Mouse (Mus musculus) left cerebral cortex, adult 2 months (tissue): ENCODE data around the gene Slc22a15. TPM values are rescaled to one million over a fixed set of nuclear protein-coding genes. Genes with fewer than 3 reads are reported as not detected.

Experiments
- DNase-seq, 2 experiments: peaks; one replicate each; pipeline ENCODE4 v3.0.0; 2021 to 2022; ENCODE audit warnings: low spot score in 2 of 2, mixed read lengths in 1 of 2; ENCODE audit errors: extremely low spot score in 1 of 2
- H3K27ac ChIP-seq: fragments of 200-600 bp; 2 replicates; pipeline ENCODE4 v1.8.1; 2022
- H3K4me3 ChIP-seq: fragments of 200-600 bp; 2 replicates; pipeline ENCODE4 v1.8.1; 2022
- CTCF ChIP-seq: fragments of 200-600 bp; IDR thresholded peaks from 2 replicates; pipeline ENCODE4 v1.8.1; 2022; ENCODE audit warnings: antibody characterized with exemption, mild to moderate bottlenecking, moderate library complexity
- intact Hi-C: fragments of 180-260 bp; cut with DNase I; formaldehyde crosslinking; loops from one replicate; pipeline ENCODE4 v1.15.1; 2025
- long read RNA-seq, 2 experiments: library from polyadenylated mRNA; stranded (forward); transcript quantifications; one replicate each; pipeline ENCODE4 v2.0.0; 2021; ENCODE audit warnings: borderline mapping rate in 2 of 2
- total RNA-seq, 2 experiments: library from RNA; stranded (reverse); gene quantifications; 2 replicates each; pipeline ENCODE4 v1.2.3; 2021

Slc22a15 gene
- total RNA-seq, result 10 to 100 TPM in 1 of 2 experiments, 1 to 10 TPM in 1; 9.2 to 10.0 TPM
- long read RNA-seq, experiment 1, full-length matches to known transcripts, result 2 of 3 reads
- long read RNA-seq, experiment 1, partial matches to known transcripts, result 1 of 3 reads
- long read RNA-seq, experiment 1, other reads (novel, unspliced or antisense), result 0 of 3 reads
- long read RNA-seq, experiment 2, full-length matches to known transcripts, result 2 of 4 reads
- long read RNA-seq, experiment 2, partial matches to known transcripts, result 0 of 4 reads
- long read RNA-seq, experiment 2, other reads (novel, unspliced or antisense), result 2 of 4 reads

- peak within 1 kb of the TSS; percentile 95 for H3K27ac ChIP-seq
- peak within 1 kb of the TSS; percentile 92 for H3K4me3 ChIP-seq
- intact Hi-C loops, result no loop called here
- TF ChIP-seq CTCF, result no peak; the same call in 1 of the 2 replicates
- peak; percentile 55 to 67 for DNase-seq
Observed at GRCm38 (mm10) chr3:101923843-101924740, at the start of gene Slc22a15. Gene Slc22a15 (minus strand): TSS chr3:101924453.

DNA sequence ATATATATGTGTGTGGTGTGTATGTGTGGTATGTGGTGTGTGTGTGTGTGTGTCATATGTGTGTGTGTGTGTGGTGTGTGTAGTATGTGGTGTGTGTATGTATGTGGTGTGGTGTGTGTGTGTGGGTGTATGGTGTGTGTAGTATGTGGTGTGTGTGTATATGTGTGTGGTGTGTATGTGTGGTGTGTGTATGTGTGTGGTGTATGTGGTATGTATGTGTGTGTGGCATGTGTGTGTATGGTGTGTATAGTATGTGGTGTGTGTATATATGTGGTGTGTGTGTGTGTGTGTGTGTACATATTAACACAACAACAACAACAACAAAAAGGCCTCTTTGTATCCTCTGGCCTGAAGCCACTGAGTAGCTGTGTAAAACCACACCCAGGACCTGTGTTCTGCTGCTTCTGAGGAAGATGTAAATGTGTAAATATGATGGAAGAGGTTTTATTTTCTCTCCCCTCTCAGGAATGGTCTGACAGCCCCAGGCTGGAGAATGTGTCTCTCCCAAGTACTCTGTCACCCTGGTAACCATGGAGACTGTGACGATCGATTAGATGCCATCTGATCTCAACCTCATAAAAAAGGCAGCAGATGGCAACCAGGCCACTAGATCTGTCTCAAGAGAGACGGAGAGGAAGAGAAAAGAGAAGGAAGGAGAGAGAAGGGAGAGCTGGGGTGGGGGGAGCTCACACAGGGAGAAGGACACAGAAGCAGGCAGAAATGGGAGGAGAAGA lies 42.7 kb upstream of the Slc22a15 start:
- intact Hi-C loops, result no loop called here
- Histone ChIP-seq H3K27ac (no peak overlapping the region), H3K4me3 (no peak overlapping the region)
- no peak for DNase-seq
- TF ChIP-seq CTCF, result no peak

GRCm38 (mm10) chr3:101964352-101964751 lies 40.1 kb upstream of the Slc22a15 start:
- no peak overlapping the region for H3K4me3 ChIP-seq
- TF ChIP-seq CTCF, result no peak
- DNase-seq, result no peak
- no peak overlapping the region for H3K27ac ChIP-seq
- intact Hi-C loops, result no loop called here

GRCm38 (mm10) chr3:101963501-101963900 lies 39.2 kb upstream of the Slc22a15 start:
- no peak overlapping the region for H3K4me3 ChIP-seq
- intact Hi-C loops, result no loop called here
- no peak for TF ChIP-seq CTCF
- no peak overlapping the region for H3K27ac ChIP-seq
- DNase-seq, result no peak

DNA sequence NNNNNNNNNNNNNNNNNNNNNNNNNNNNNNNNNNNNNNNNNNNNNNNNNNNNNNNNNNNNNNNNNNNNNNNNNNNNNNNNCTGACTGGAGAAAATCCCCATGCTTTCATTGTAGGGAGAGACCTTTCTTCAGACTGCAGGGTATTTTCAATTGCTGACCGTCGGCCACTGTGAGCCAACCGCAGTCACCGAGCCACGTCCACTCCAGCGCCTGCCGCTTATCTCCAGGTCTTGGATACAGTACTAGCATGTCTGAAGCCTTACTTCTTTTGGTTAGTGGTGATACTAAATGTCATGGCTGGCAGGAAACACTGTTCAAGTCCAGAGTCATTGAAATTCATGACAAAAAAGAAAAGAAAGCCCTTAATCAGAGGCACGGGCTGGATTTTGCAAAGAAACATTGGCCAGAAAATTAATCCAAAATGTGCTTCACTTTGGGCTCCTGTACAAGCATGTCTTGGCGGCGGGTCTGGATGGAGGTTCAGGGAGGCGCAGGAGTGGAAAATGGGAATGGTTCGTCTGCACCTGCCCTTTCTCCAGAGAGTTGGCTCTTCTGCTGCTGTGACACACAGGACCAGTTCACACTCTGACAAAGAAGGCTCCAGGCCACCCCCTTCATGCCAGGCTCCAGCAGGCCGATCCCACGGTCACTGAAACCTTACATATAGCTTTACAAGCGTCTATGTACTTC lies 37.0 kb upstream of the Slc22a15 start:
- no peak overlapping the region for H3K4me3 ChIP-seq
- no peak for TF ChIP-seq CTCF

DNA sequence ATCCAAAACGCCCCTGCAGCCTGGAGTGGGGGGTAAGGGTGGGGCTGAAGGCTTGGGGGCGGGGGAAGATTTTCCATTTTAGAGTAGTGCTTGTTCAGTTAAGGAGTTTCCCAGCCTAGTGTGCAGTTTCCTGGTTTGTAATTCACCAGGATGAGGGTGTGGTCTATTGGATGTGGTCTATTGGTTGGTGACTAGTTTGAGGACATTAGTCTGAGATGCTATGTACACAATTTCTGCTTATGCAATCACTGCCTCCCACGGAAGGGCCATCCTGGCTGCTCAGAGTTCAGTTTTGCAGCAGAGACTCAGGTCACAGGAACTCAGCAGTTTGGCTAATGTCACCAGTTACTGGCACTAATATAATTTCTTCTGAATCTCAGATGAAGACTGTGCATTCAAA lies 33.8 kb upstream of the Slc22a15 start:
- Histone ChIP-seq H3K4me3 (no peak overlapping the region), H3K27ac (no peak overlapping the region)
- intact Hi-C loops, result no loop called here
- no peak for DNase-seq
- TF ChIP-seq CTCF, result no peak

More for the DNA sequence above, 37.0 kb upstream of the Slc22a15 start:
- no peak overlapping the region for H3K27ac ChIP-seq
- DNase-seq, result no peak
- intact Hi-C loops, result no loop called here

DNA sequence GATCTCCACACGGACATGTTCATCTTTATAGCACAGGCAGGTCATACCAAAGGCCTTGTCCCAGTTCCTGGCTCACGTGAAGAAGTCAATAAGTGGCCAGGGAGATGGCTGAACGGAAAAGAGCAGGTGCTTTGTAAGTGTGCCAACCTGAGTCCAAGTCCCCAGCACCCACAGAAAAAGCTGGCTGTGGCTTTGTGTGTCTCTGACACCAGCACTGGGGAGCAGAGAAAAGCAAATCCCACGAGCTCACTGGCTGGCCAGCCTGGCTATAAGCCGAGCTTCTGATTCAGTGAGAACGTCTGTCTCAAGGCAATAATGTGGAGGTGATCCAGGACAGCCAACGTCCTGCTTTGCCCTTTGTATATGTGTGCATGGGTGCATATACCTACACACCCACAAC lies 29.3 kb upstream of the Slc22a15 start:
- Histone ChIP-seq H3K27ac (no peak overlapping the region), H3K4me3 (no peak overlapping the region)
- no peak for TF ChIP-seq CTCF
- intact Hi-C loops, result no loop called here
- DNase-seq, result no peak

DNA sequence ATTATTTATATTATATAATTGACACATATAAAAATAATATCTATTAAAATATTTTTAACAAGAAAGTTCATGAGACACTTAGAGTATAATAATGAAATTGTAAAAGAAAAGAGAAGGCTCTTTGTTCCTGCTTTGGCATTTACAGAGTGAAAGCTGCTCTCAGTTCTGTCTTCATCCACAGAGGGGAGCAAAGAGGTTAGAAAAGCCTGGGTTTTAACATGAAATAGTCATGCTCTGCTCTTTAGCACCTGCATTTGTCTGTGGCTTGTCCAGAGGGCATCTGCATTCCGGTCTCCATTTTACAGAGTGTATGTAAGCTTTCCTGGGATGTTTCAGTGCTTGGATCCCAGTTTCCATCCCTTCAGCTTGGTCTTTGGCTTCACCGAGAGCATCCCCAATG lies 28.3 kb upstream of the Slc22a15 start:
- intact Hi-C loops, result no loop called here
- Histone ChIP-seq H3K4me3 (no peak overlapping the region), H3K27ac (no peak overlapping the region)
- no peak for DNase-seq
- TF ChIP-seq CTCF, result peak; percentile 38

GRCm38 (mm10) chr3:101948572-101948971 lies 24.3 kb upstream of the Slc22a15 start:
- Histone ChIP-seq H3K27ac (no peak overlapping the region), H3K4me3 (no peak overlapping the region)
- DNase-seq, result no peak
- no peak for TF ChIP-seq CTCF
- intact Hi-C loops, result no loop called here

GRCm38 (mm10) chr3:101947250-101947649 lies 23.0 kb upstream of the Slc22a15 start:
- no peak overlapping the region for H3K4me3 ChIP-seq
- no peak for DNase-seq
- no peak overlapping the region for H3K27ac ChIP-seq
- no peak for TF ChIP-seq CTCF
- intact Hi-C loops, result no loop called here

DNA sequence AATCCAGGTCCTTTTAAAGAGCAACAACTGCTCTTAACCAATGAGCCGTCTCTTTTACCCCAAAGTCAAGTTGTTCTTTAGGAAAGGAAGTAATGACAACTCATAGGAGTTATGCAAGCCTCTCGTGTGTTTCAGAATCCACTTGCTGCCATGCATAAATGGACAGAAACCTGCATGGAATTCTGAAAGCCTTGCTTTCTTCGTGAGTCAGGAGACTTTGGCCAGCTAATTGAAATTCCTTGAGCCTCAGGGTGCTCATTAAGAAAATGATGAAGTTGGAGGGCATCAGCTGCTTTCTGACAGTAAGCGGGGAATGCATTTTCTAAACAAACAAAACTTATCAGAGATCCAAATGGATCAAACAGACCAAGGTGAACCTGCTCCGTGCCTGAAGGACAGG lies 21.0 kb upstream of the Slc22a15 start:
- no peak for TF ChIP-seq CTCF
- intact Hi-C loops, result no loop called here
- Histone ChIP-seq H3K27ac (no peak overlapping the region), H3K4me3 (no peak overlapping the region)
- DNase-seq, result no peak
